Mouse (Mus musculus) embryo, embryonic 11.5 days (tissue): ENCODE measurements around the gene Pld3.
"Not testable (repeated sequence)": the region's sequence is repeated elsewhere in the genome, so short reads cannot be mapped to it uniquely, and the experiment has no call there.

Experiments used
- DNase-seq: peaks from one replicate; pipeline ENCODE4 v3.0.0-alpha.2; 2012; ENCODE audit warnings: low read depth, low spot score

Gene Pld3

DNA sequence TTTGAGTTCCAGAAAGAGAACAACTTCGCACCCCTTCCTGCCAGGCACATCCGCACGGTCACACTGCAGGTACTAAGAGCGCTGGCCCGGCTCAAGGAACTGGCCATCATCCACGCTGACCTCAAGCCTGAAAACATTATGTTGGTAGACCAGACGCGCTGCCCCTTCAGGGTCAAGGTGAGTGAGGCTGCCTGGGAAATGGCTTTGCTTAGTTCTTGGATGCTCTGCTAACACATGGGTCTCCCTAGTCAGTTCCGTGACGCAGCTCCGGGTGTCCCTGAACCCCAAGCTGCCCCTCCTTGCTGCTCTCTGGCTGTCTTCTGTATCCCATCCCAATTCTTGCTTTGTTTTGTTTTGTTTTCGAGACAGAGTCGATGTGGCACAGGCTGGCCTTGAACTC, 29.2 kb downstream of the Pld3 start:
- no peak for DNase-seq

GRCm38 (mm10) chr7:27522967-27523366, 30.1 kb downstream of the Pld3 start, which contains the start of gene Hipk4:
Gene Hipk4 (plus strand): TSS chr7:27523267.
- no peak for DNase-seq

DNA sequence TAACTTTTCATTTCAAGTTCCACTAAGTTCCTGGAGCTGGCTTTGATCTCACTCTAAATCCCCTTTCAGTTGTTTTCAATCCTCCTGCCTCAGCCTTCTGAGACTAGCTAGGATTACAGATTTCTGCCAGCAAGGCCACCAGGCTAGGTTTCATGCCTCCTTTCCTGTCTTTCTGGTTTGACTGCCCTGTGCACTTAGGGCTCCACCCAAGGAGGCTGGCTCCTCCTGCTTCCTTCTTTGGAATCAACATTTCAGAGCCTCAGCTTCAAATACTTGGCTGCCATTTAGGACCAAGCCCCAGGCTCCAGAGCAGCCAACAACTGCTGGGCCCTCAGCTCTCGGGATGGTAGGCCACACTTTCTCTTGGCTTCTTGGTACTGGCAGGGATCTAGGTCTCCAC, 32.4 kb downstream of the Pld3 start:
- no peak for DNase-seq

- no peak for DNase-seq
Observed at GRCm38 (mm10) chr7:27520104-27520503, 32.9 kb downstream of the Pld3 start.

- no peak for DNase-seq
Observed at GRCm38 (mm10) chr7:27518314-27518713, 34.7 kb downstream of the Pld3 start.

DNA sequence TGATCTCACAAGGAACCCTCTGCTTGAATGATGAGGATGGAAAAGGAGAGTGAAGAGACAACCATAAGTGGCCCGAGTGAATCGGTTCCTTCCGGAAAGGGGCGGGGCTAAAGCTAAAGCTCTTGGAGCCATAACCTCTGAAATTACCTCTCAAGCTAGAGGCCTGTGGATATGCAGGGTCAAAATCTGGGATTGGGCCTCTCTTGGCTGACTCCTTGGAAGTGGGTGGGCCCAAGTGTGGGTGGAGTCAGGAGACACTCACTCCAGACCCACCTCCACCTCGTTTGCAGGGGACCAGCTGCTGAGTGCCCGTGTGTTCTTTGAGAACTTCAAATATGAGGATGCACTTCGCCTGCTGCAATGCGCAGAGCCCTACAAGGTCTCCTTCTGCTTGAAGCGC, 38.1 kb downstream of the Pld3 start:
- no peak for DNase-seq

- DNase-seq = no peak
Observed at GRCm38 (mm10) chr7:27510809-27511208, 42.2 kb downstream of the Pld3 start.

GRCm38 (mm10) chr7:27508648-27509005, 44.4 kb downstream of the Pld3 start:
- peak; percentile 40 for DNase-seq

- peak; percentile 97 for DNase-seq
Observed at GRCm38 (mm10) chr7:27507711-27508647, 45.0 kb downstream of the Pld3 start.

GRCm38 (mm10) chr7:27506765-27507370, 46.1 kb downstream of the Pld3 start:
- DNase-seq = no peak

- DNase-seq = no peak
Observed at GRCm38 (mm10) chr7:27501620-27502019, 51.4 kb downstream of the Pld3 start.

DNA sequence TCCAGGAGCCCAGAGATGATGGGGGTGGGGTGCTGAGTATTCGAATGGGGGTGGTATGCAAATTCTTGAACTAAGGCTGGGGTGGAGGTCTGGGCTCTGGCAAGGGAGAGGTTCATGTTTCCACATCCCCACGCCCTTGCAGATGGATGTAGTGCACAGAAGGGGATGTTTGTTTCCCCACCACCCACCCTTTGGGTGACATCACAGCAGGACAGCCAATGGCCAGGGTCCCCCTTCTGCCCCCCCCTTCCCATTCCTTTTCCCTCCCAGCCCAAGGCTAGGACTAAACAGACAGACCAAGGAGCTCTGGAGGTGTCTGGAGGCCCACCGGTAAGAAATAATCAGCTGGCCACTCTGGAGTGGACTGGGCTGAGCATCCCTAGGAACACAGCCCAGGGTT, 54.0 kb downstream of the Pld3 start, which contains the start of gene Prx:
Gene Prx (plus strand): TSS at position 289 of the 400 bp plus-strand sequence.
- DNase-seq = no peak

GRCm38 (mm10) chr7:27494659-27495367, 58.2 kb downstream of the Pld3 start:
- not testable (repeated sequence) for DNase-seq

GRCm38 (mm10) chr7:27493450-27493849, 59.6 kb downstream of the Pld3 start:
- DNase-seq = no peak

DNA sequence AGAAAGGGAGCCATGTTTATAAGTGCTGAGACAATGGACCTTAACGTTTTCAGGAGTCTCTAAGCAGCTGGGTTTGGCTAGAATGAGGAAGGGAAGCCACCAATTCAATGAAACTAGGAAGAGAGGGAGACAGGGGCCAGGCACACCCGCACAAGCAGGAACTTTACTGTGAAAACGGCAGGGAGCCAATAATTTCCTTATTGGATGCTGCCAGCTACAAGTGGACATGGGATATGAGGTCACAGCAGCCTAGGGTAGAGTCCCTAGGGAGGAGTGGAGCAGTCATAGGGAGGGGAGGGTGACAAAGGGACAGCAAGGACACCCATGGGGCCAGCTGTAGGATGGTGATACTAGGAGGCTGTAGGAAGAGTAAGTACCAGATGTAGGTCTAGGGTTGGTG, 60.0 kb downstream of the Pld3 start:
- no peak for DNase-seq

DNA sequence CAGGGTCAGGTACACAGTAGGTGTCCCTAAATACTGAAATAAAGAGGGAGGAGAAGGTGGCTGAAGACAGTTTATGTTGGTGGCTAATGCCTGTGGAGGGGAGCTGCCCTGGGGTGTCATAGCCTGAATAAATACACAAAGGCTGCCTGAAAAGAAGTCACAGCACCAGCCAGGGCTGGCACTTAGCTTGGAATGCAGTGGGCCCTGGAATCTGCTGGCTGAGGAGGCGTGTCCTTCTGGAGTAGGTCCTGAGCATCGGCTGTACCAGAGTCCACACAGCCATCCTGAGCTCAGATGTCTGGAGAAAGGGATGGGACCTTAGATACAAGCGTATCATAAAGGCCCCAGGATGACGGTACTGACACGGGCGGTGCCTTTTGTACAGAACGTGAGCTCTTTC, 61.2 kb downstream of the Pld3 start:
- DNase-seq = no peak

DNA sequence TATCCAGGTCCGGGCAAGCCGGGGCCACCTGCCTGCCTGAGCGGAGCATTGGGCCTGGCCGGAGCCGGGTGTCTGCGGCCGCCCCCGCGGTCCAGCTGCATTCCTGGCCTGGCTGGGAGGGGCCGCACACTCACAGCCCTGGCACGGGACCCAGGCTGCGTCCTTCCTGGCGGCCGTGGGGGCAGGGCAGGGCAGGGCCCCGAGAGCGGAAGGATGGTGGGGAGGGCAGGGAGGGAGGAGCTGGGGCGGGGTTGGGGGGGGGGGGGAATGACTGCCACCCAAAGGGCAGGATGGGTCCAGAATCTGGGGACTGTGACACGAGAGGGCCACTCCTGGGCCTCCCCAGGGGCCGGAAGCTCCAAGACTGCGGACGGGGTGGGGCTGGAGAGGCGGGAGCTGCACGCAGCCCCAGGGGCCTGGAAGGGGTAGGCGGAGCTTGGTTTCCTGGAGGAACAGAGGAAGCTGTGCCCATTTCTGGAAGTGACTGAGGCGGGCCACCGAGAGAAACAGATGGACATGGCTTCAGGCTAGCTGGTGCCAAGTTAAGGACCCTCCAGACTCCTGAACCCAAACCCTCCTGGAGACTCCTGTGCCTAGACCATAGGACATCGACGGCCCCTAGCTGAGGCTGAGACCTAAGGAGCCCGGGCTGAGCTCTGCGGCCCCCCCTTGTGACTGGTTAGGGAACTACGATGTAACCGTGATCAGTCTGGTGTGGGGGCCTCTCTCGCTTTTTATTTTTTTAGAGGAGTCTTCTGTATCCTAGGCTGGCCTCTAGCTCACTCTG, 62.3 kb downstream of the Pld3 start:
- peak; percentile 73 for DNase-seq

GRCm38 (mm10) chr7:27490227-27490542, 62.8 kb downstream of the Pld3 start:
- no peak for DNase-seq

DNA sequence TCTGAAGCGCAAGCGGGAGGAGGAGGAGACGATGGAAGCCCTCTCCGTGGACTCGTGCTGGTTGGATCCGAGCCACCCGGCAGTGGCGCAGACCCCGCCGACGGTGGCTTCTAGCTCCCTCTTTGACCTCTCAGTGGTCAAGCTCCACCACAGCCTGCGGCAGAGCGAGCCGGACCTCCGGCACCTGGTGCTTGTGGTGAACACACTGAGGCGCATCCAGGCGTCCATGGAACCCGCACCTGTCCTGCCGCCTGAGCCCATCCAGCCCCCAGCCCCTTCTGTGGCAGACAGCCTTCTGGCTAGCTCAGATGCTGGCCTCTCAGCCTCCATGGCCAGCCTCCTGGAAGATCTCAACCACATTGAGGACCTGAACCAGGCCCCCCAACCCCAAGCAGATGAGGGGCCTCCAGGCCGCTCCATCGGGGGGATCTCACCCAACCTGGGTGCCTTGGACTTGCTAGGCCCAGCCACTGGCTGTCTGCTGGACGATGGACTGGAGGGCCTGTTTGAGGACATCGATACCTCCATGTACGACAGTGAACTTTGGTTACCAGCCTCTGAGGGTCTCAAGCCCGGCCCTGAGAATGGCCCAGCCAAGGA, 63.6 kb downstream of the Pld3 start:
- DNase-seq = no peak

DNA sequence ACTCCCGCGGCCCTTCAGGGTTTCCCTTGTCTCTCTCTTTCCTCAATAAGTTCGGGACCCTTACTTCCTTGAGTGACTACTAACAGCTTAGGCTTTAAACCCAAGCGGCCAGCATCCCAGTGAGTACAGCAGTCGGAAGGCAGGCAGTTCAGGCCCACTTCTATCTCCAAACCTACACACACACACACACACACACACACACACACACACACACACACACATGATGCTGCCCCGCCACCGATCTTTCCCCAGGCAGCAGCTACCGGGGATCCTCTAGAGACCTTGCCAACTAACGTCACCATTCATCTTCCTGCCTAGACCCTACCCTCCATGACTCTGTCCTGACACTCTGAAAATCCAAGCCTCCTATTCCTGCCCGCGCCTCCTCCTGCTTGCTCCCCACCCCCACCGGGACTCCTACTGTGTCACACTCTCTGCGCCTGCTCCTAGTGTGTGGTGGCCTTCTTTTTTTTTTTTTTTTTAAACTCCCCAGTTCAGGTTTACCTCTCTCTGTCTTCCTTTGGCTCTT, 65.2 kb downstream of the Pld3 start:
- no peak for DNase-seq
